Mouse (Mus musculus): Measurements from ENCODE around the gene Sf3a2.
A peak's percentile ranks its signal among the peaks of the same experiment; 100 is the strongest.
"Not testable (repeated sequence)": the region's sequence is repeated elsewhere in the genome, so short reads cannot be mapped to it uniquely, and the experiment has no call there.

Sf3a2 gene

DNA sequence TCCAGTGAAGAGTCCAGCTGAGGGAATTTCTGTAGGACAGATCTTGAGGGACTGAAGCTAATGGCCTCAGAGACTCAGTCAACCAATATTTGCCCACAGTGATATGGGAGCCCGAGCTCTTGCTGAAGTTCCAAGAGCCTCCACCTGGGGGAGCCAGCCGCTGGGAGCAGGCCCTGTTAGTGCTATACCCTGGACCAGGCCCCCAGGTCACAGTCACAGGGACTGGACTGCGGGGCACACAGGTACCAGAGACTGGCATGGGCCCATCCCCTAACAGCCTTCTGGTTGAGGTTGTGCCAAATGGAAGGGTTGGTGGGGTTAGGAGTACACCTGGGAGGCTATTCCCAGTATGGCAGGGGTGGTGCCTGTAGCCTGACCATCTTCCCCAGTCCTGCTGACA is 7.9 kb downstream of the Sf3a2 start:
- DNase-seq = peak; percentile 50 to 54

DNA sequence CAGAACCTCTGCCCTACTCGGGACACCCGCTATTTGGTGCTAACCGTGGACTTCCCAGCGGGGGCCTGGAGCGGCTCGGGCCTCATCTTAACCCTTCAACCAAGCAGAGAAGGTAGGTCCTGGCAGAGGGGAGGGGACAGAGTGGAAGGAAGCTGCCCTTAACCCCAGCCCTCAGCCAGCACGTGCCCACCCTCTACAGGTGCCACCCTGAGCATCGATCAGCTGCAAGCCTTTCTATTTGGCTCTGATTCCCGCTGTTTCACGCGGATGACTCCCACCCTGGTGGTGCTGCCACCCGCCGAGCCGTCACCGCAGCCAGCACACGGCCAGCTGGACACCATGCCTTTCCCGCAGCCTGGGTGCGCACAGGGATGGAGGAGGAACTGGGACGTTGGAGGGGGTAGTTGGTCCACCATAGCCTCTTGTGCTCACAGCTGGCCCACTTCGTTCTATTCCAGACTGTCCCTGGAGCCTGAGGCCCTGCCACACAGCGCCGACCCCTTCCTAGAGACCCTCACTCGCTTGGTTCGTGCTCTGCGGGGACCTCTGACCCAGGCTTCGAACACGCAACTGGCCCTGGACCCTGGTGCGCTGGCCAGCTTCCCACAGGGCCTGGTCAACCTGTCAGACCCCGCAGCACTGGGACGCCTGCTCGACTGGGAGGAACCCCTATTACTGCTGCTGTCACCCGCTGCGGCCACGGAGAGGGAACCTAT is 8.5 kb downstream of the Sf3a2 start:
- no peak for DNase-seq

- DNase-seq = peak; percentile 63
Observed at GRCm38 (mm10) chr10:80807057-80807627, 9.1 kb downstream of the Sf3a2 start.

GRCm38 (mm10) chr10:80808099-80808984 is 10.3 kb downstream of the Sf3a2 start:
- DNase-seq = no peak

- no peak for DNase-seq
Observed at GRCm38 (mm10) chr10:80808985-80809632, 11.1 kb downstream of the Sf3a2 start.

DNA sequence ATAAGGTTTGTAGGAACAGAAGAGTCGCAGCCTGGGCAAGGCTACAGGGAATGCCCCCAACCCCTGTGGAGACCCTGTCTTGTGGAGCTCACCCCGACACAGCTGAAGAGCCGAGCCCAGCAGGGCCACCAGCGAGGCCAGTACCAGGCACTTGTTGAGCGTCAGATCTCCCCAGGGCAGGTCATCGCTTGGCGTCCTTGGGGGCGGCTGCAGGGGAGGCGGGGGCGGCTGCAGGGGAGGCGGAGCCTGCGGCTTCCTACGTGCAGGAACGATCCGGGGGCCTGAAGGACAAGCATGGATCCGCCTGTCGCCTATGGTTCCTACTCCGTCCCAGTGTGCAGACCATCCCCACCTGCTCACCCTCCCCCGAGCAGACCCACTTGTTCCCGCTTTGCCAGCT is 12.1 kb downstream of the Sf3a2 start:
- DNase-seq = no peak

- no peak for DNase-seq
Observed at GRCm38 (mm10) chr10:80812391-80813041, 14.5 kb downstream of the Sf3a2 start.

- DNase-seq = no peak
Observed at GRCm38 (mm10) chr10:80813366-80813765, 15.4 kb downstream of the Sf3a2 start, which contains the start of gene Jsrp1. Gene Jsrp1 (minus strand): TSS chr10:80813498.

DNA sequence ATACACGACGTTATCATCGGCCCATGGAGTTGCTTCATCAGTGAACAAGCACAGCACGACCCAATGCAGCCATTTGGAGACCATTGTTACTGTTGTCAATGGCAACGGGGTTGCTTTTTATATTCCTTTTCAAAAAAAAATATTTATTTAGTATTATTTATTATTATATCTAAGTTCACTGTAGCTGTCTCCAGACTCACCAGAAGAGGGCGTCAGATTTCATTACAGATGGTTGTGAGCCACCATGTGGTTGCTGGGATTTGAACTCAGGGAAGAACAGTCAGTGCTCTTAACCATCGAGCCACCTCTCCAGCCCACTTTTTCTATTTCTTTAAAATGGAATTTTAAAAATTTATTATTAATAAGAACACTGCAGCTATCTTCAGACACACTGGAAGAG is 16.8 kb downstream of the Sf3a2 start:
- no peak for DNase-seq

- DNase-seq = not testable (repeated sequence)
Observed at GRCm38 (mm10) chr10:80816303-80816702, 18.3 kb downstream of the Sf3a2 start.

GRCm38 (mm10) chr10:80817164-80817563 is 19.2 kb downstream of the Sf3a2 start:
- DNase-seq = no peak

- not testable (repeated sequence) for DNase-seq
Observed at GRCm38 (mm10) chr10:80817955-80818354, 20.0 kb downstream of the Sf3a2 start.

- DNase-seq = no peak
Observed at GRCm38 (mm10) chr10:80818599-80819281, 20.7 kb downstream of the Sf3a2 start.

DNA sequence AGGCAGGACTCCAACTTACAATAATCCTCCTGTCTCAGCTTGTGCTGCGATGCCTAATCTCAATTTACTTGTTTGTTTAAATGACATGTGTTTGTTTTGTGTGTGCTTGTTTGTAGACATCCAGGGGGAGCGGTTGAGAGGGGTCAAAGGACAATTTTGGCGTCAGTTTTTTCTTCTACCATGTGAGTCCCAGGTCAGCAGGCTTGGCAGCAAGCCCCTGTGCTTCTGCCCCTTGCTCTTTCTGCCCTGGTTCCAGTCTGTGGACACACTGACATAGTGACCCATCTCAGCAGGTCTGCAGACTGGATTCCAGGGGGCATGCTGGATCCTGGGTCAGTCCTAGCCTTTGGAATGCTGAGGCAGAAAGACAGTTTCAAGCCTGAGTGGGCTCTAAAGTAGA is 21.4 kb downstream of the Sf3a2 start:
- DNase-seq = no peak

DNA sequence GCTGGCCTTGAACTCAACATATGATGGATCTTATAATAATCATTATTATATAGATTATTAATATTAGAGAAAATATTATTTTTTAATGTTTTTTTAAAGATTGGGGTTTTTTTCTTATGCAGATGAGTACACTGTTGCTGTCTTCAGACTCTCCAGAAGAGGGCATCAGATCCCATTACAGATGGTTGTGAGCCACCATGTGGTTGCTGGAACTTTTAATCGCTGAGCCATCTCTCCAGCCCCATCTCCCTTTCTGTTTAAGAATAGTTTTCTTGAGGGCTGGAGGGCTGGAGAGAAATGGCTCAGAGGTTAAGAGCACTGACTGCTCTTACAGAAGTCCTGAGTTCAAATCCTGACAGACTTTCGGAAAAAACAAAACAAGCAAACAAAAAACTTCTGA is 24.0 kb downstream of the Sf3a2 start:
- peak in 1 of 2 experiments; percentile 38 for DNase-seq

- DNase-seq = no peak
Observed at GRCm38 (mm10) chr10:80822528-80822927, 24.5 kb downstream of the Sf3a2 start.

DNA sequence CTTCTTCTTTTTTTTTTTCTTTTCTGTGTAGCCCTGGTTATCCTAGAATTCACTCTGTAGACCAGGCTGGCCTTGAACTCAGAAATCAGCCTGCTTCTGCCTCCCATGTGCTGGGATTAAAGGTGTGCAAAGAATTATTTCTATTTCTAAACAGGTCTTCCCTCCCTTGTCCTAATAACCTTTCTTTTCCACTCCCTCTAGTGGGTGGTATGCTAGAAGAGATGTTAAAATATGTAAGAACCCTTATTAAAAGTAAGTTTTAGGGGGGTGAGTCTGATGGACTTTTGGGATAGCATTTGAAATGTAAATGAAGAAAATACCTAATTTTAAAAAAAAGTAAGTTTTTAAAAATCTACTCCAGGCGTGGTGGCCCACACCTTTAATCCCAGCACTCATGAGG is 25.3 kb downstream of the Sf3a2 start:
- DNase-seq = no peak

DNA sequence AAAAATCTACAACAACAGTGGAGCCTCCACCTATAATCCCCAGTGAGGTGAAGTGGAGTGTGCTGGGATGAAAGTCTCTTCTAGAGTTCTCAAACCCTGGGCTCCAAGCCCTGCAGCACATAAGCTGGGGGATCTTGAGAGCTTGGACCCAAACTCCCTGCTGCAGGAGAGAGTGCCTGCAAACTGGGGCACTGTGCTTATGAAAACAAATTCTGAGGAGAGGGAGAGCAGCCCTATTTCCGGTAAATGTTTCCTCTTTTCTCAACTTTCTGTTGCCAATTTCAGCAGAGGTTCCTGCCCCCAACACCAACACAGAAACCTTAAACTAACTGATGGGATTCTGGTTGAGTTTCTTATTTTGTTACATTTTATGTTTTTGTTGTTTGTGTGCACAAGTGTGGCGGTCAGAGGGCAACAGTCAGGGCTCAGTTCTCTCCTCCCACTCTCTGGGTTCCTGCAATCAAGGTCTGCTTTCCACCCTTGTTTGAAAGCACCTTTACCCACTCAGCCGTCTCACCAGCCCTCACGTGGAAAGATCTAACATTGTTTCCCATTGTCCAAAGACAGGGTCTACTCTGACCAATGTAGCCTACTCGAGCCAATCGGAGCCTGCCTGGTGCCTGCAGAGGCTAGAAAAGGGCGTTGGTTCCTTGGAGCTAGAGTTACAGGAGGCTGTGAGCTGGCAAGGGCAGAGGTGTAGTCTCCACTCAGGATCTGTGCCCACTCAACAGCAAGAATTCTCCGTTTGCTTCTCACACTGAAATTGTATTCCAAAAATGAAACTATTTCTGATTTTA is 26.0 kb downstream of the Sf3a2 start:
- no peak for DNase-seq

DNA sequence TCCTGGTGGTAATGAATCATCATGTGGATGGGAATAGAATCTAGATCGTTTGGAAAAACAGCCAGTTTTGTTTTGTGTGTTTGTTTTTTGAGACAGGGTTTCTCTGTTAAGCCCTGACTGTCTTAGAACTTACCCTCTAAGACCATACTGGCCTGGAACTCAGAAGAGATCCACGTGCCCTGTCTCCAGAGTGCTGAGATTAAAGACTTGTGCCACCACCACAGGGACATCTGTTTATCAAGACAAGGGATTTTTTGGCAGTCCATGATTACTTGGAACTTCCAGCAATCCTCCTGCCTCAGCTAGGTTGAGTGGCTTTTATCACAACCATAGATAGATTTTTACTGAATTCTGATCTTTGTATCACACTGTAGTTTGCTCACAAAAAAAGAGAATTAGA is 26.8 kb downstream of the Sf3a2 start:
- DNase-seq = no peak

- peak; percentile 100 for DNase-seq
Observed at GRCm38 (mm10) chr10:80826151-80827062, 28.4 kb downstream of the Sf3a2 start, which contains the start of gene Oaz1. Gene Oaz1 (plus strand): TSS chr10:80826656.

All from lung, adult 18-20 months (tissue).